Mouse (Mus musculus): ENCODE measurements around the gene Slc25a28.

The Slc25a28 gene

DNA sequence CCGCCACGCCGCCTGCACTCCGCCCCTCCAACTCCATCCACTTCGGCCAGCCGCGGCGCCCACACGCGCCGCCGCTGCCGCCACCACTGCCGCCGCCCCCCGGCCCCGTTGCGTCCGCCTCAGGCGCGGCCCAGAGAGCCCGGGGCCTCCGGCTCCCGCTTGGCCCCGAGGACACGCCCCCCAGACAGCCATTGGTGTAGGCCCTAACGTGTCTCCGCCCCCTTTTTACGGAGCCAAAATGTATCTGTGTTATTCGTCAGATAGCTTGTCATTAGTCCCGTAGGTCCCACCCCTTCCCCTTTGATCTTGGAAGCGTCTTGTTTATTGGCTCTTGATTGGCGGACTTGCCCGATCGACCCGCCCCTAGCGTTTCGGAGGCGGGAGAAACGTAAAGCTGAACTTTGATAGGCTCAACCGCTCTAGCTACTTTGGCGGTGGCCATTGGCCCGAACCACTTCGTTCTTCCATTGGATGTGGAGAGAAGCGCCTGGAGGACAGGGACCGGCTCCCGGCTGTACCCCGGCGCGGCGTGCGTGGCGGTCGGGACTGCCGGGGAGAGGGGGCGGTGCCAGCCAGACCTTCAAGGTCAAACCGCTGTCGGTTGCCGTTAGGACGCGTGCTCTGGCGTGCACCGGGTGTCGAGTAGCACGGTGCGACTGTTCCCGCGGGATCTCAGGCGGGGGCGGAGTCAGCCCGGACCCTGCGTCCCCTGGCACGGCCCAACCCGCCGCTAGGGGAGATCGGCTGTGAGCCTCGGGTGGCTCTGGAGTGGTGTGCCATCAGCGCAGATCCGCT is at the start of gene Slc25a28:
Gene Slc25a28, minus strand, starts transcription at position 152 of the 795 bp plus-strand sequence.
- DNase-seq (ENCODE audit: low spot score in 2 of 2) = peak; percentile 99 to 100

- no peak for DNase-seq (ENCODE audit: low spot score in 2 of 2)
Measured at GRCm38 (mm10) chr19:43724194-43724593, 49.5 kb upstream of the Slc25a28 start.

DNA sequence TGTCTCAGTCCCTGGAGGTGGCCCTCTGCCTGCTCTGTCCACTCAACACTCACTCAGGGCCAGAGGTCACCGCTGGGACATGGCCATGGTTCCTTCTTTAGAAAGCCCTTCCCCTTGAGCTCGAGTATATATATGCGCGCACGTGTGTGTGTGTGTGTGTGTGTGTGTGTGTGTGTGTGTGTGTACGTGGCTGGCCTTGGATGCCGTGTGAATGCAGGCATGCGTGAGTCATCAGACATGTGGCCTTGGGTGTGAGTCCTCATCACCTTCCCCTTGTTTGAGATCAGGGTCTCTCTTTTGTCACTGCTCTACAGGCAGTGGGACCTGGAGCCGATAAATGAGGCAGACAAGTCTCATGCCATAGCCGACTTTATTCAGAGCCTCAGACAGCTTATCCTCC is 48.8 kb upstream of the Slc25a28 start:
- no peak for DNase-seq (ENCODE audit: low spot score in 2 of 2)

DNA sequence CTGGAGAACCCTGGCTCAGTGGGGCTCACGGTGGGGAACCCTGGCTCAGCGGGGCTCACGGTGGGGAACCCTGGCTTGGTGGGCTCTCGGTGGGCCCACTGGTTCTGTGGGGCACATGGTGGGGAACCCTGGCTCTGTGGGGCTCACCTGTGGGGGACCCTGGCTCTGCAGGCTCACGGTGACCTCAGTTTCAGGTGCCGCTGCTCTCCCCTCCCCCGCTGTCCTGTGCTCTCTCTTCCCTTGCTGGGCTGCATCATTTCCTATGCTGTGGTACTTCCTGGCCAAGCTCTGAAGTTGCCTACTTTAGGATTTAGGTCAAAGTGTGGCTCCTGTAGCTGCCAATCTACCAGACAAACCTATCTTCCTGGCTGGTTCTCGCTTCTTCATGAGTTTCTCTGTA is 48.2 kb upstream of the Slc25a28 start:
- DNase-seq (ENCODE audit: low spot score in 2 of 2) = no peak

DNA sequence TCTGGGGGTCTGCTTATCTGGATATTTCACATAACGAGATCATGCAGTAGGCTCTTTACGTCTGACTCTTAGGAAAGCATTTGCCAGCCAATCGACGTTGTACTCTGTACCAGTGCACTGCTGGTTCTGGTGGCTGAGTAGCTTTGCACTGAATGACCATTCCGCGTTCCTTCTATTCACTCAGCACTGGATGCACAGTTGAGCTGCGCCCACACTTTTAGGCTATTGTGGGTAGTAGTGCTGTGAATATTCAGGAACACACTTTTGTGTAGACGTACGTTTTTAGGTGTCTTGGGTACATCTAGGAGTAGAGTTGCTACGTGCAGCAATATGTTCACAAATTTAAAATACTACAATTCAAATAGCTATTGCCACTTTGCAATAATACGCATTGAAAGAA is 45.4 kb upstream of the Slc25a28 start:
- DNase-seq (ENCODE audit: low spot score in 2 of 2) = no peak

DNA sequence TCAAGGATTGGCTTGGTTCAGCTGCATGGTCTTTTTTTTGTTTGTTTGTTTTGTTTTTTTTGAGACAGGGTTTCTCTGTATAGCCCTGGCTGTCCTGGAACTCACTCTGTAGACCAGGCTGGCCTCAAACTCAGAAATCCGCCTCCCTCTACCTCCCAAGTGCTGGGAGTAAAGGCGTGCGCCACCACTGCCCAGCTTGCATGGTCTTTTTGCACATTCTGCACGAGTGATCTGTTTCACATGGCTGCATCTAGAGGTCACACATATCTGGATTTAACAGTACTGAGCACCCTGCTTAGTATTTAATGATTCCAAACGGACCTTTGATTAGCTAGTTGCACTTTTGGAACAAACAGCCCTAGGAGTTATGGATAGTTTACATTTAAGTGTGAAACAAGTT is 37.3 kb upstream of the Slc25a28 start:
- no peak for DNase-seq (ENCODE audit: low spot score in 2 of 2)

- DNase-seq (ENCODE audit: low spot score in 2 of 2) = no peak
Measured at GRCm38 (mm10) chr19:43711159-43711916, 36.7 kb upstream of the Slc25a28 start.

- DNase-seq (ENCODE audit: low spot score in 2 of 2) = no peak
Measured at GRCm38 (mm10) chr19:43709317-43709716, 34.6 kb upstream of the Slc25a28 start.

- DNase-seq (ENCODE audit: low spot score in 2 of 2) = no peak
Measured at GRCm38 (mm10) chr19:43708206-43708605, 33.5 kb upstream of the Slc25a28 start.

DNA sequence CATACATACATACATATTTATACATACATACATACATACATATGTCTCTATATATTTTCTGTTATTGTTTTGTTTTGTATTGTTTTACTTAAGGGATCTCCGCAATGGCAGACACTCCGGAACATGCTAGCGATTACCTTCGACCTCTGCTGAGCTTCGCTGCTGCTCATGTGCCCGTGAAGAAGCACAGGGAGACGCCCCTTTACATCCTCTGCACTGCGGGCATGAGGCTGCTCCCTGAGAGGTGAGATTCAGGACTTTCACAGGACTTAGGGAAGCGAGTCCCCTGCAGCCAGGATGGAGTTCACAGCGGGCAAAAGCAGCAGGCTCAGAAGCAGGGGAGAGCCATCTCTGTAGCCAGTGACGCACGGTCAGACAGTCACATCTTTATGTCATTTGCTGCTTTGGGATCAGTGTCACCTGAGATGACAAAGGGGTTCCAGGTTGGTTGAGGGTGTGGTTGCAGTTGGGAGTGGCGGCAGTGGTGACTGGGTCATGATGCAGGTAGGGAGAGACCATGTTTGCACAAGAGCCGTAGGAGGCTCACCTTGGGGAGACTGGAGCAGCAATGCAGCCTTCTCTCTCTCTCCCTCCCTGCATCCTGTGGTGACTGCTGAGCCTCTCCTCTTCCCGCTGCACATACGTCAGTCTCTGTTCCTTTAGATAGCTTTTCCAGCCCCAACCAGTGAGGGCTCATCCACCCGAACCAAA is 30.3 kb upstream of the Slc25a28 start:
- DNase-seq (ENCODE audit: low spot score in 2 of 2) = no peak

GRCm38 (mm10) chr19:43704211-43704610 is 29.5 kb upstream of the Slc25a28 start:
- no peak for DNase-seq (ENCODE audit: low spot score in 2 of 2)

DNA sequence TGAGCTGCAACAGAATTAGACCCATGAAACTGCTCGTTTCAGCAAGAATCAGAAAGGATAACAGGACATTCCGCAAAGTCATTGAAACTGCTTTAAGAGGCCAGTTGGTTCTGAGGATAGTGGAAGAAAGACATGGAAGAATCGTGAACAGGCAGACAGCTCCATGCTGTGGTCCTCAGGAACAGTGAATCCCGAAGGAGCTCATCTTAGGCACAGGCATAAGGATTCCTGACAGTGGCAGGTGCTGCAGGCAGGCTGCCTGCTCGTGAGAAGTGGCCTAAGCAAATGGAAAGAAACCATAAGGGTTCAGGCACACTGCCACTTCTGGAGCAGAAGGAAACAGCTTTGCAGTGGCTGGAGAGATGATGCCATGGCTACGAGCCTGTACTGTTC is 25.1 kb upstream of the Slc25a28 start:
- DNase-seq (ENCODE audit: low spot score in 2 of 2) = no peak

DNA sequence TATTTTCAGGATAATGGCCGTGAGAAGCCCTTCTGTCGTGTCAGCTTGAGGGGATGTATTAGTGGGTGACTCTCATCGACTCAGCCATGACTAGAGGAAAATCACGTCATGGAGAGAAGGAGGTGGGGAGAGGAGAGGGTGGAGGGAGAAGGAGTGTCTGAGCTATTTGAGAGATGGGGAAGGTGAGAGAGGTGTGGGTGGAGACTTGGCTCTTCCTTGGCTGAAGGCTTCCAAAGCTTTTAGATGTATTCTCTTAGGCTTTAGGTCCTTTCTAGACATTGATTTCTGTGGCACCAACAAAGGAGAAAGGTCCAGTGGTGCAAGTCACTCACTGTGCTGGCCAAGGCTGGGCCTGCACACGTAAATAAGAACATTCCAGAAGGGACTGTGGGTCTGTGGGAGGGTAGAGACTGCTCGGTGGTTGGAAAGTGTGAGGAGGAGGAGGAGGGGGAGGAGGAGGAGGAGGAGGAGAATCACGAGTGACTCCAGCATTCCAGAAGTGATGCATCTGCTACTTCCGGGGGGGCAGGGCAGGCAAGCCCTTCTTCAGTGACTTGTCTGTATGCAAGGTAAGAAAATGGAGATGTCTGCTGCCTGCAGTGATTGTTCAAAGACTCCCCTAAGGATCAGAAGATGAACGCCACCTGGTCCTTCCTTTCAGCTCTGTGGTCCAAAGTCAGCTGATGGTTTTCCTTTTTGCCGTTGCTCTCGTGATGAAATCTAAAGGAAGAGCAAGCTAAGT is 24.5 kb upstream of the Slc25a28 start:
- no peak for DNase-seq (ENCODE audit: low spot score in 2 of 2)

DNA sequence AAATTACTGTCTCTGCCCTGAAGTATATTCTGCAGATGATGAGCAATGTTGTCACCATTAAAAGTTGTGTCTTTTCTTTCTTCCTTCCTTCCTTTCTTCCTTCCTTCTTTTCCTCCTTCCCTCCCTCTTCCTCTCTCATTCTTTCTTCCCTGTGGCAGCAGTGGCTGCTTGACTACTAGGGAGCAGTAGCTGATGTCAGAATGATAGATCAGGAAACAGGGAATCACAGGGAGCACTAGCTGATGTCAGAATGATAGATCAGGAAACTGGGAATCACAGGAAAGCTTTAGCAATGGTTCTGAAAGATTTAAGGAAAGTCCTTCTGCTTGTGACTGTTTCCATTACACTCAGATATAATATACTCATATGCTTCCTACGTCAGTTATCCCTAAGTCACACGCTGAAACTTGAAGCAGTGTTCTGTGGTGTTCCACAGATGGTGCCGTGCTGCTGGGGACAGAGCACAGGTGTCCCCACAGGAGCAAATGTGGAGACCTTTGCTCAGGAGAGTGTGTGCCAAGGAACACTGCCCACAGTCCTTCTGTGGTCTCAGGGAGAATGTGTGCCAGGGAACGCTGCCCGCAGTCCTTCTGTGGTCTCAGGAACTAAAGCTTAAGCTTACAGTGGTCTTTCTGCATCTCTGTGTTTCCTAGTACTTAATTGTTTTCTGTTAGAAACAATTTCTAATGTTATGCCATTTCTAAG is 23.1 kb upstream of the Slc25a28 start:
- no peak for DNase-seq (ENCODE audit: low spot score in 2 of 2)

DNA sequence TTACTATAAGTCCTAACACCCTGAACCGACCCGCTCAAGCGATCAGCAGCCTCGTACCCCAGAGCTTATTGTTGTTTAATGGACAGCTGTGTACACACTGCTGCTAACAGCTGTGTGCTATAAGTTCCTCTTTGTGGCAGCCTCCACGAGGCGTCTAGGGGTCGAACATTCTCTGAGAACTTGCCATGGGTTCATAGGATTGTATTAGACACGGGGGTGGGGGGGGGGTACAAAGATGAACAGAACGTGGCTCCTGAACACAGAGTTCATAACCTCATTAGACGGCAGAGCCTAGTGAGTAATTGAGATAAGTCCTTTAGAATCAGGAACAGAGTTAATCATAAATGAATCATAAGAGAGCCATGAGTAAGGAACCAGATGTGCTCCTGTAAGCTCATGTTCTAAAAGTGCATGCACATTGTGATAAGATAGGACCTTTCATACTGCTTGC is 20.9 kb upstream of the Slc25a28 start:
- no peak for DNase-seq (ENCODE audit: low spot score in 2 of 2)

GRCm38 (mm10) chr19:43692815-43693214 is 18.1 kb upstream of the Slc25a28 start:
- no peak for DNase-seq (ENCODE audit: low spot score in 2 of 2)

- DNase-seq (ENCODE audit: low spot score in 2 of 2) = peak; percentile 98 to 99
Measured at GRCm38 (mm10) chr19:43689419-43690246, 15.0 kb upstream of the Slc25a28 start, which contains the start of gene Entpd7. TSS of gene Entpd7 (plus strand) at chr19:43689672.

DNA sequence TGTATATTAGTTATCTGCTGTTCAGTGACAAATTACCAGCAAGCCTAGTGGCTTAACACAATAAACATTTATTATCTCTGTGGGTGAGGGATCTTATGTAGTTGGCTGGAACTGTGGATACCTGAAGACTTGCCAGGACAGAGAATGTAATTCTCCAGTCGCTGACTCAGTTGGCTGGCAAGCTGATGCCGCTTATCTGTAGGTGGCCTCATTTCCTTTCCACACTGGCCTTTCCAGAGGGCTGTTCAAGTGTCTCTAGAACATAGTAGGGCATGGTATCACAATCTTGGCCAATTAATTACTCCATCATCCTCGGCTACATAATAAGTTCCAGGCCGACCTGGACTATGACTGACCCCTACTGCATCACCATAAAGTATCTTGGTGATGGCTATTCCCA is 6.9 kb upstream of the Slc25a28 start:
- DNase-seq (ENCODE audit: low spot score in 2 of 2) = no peak

DNA sequence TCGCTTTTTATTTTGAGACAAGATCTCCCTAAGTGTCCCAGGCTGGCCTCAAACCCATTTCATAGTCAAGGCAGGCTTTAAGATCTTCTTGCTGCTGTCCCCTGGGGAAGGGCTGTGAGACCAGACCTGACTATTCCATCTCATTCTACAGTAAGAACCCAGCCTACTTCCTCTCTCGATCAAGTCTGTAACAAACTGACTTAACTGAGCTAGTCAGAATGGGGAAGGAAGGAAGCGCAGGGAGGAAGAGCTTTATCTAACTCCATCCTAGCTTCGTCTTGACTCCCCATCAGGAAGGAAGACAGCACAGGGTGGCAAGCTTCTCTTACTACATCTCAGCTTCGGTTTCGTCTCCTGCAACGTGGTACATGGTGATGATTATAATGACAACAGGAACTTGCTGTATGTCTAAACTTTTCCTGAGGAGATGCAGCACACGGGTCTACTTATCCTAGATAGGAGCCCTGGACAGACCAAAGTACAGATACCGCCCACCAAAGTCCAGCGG is 4.8 kb upstream of the Slc25a28 start:
- no peak for DNase-seq (ENCODE audit: low spot score in 2 of 2)

DNA sequence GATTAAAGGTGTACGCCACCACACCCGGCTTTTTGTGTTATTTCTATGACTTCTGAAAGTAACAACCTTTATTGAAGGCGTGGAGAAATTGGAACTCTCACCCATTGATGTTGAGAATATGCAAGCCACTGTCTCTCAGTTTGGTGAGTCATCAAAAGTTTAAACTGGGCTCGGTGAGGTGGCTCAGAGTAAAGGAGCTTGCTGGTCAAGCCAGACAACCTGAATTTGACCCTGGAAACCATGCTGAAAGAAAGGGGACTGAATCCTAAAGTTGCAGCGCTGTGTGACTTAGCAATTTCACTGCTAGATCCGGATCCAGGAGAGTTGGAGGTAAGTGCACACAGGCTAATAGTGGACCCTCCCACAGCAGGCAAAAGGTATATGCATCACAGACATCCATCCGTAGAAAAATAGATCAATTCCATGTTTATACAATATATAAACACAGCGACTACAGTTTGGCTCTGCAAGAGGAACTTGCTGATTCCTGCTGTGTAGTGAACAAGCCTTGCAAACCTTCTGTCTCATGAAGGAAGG is 3.9 kb upstream of the Slc25a28 start:
- no peak for DNase-seq (ENCODE audit: low spot score in 2 of 2)

Measured in right cerebral cortex, postnatal 10 days (tissue).